Mouse (Mus musculus) heart, postnatal 0 days (tissue): ENCODE measurements at regions not wholly inside any gene's neighbourhood (a gene's known extent, or its start where the extent isn't known, plus 50 kb on each side); places are given as distances from the start of the nearest gene placed in this dataset.

ENCODE experiments used
- CTCF ChIP-seq: IDR thresholded peaks from 2 replicates; pipeline ENCODE4 v1.5.1; 2016; ENCODE audit warnings: antibody characterized with exemption, control low read depth, low read depth
- EP300 ChIP-seq: IDR thresholded peaks from 2 replicates; pipeline ENCODE4 v1.6.1; 2016; ENCODE audit warnings: antibody characterized with exemption, low read depth

DNA sequence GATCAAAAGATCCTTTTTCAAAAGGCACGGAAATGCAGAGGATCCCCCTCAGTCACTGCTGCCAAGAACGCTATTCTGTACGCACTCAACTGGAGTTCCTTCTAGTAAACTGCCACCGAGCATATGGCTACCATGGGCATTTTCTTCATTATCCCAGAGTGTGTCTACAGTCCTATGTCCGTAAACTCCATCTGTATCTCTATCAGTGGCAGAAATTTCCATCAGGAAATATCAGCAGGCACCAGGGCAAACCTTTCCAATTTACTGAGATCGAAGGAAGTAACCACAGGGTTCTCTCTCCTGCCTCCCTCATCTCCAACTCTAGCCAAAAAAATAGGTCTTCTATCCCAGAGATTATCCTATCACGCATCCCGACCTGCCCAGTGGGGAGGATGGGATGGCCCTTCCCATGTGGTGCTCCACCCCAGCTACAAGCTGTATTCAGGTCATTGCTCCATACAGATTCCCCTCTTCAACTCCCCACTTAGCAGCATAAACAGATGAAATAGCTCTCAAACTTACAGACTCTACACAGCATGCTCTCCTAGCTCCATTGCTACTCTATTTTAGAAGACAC lies 310.5 kb downstream of the Gm45692 start:
- TF ChIP-seq EP300 (no peak), CTCF (no peak)
